Comparison of ENCODE assay signal across 8 mouse cellular contexts in the genomic region with DNA sequence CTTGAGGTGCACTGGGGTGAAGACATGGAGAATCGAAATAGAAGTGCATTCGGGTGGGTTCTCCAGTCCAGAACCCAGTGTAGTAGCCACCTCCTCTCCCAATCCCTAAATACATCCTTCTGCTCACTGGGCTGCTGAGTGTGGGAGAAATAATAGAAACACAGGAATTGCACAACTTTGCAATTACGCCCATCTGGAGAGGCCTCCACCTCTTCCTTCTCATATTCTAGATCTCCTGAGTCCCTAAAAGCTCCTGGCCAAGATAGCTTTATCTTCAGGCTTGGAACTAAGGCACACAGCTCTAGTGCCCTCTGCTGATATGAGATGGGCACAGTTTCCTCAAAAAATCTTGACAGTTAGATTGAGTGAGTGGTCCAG. TPM values are rescaled to one million over a fixed set of nuclear protein-coding genes. Genes with fewer than 3 reads are reported as not detected.
A peak's percentile ranks its signal among the peaks of the same experiment; 100 is the strongest.
DNase-seq lines count a peak whose midpoint lies in the region; ATAC-seq and TF ChIP-seq lines count a peak whose summit lies in the region.

No protein-coding gene starts in this region.

- peak; percentile 45 for DNase-seq in layer of hippocampus, adult 11-12 months (ENCODE audit: low spot score)
- no peak for DNase-seq in layer of hippocampus, adult 9-11 months
- DNase-seq in embryonic facial prominence, embryonic 10.5 days (ENCODE audit: low spot score) = peak; percentile 39
- DNase-seq in hindbrain, embryonic 10.5 days (ENCODE audit: low spot score) = peak; percentile 38
- no peak for DNase-seq in stomach, postnatal 0 days (ENCODE audit: low spot score)
- no peak for DNase-seq in left cerebral cortex, postnatal 25 days (ENCODE audit: low spot score in 2 of 2)
- DNase-seq in gastrocnemius, postnatal 4 days (ENCODE audit: low spot score in 2 of 2) = no peak

- 51% methylated on average over 3 of the region's 3 CpGs for WGBS in embryonic facial prominence, embryonic 10.5 days
- WGBS in hindbrain, embryonic 10.5 days = 55% methylated on average over 3 of the region's 3 CpGs
- WGBS in lung, embryonic 15.5 days = 32% methylated on average over 3 of the region's 3 CpGs
- 34% methylated on average over 3 of the region's 3 CpGs for WGBS in stomach, postnatal 0 days

- H3K4me3 ChIP-seq in embryonic facial prominence, embryonic 10.5 days = peak overlapping the region; percentile 85
- H3K4me3 ChIP-seq in hindbrain, embryonic 10.5 days = no peak overlapping the region
- peak overlapping the region; percentile 75; the same call in 1 of the 2 replicates for H3K4me3 ChIP-seq in lung, embryonic 15.5 days
- no peak overlapping the region for H3K4me3 ChIP-seq in stomach, postnatal 0 days (ENCODE audit: low read depth, low read length)

- H3K36me3 ChIP-seq in embryonic facial prominence, embryonic 10.5 days (replicated peaks) = peaks cover 7% of the 10 kb centered on the region; the same call in 1 of the 2 replicates
- no peaks in the 10 kb centered on the region for H3K36me3 ChIP-seq in hindbrain, embryonic 10.5 days
- H3K36me3 ChIP-seq in lung, embryonic 15.5 days = no peaks in the 10 kb centered on the region
- no peaks in the 10 kb centered on the region for H3K36me3 ChIP-seq in stomach, postnatal 0 days (ENCODE audit: control insufficient read depth, insufficient read depth, low read length)

- H3K27me3 ChIP-seq in embryonic facial prominence, embryonic 10.5 days (replicated peaks; ENCODE audit: low read depth, poor library complexity, severe bottlenecking) = no peaks in the 10 kb centered on the region
- no peaks in the 10 kb centered on the region for H3K27me3 ChIP-seq in hindbrain, embryonic 10.5 days (ENCODE audit: insufficient read depth, poor library complexity, severe bottlenecking)
- no peaks in the 10 kb centered on the region for H3K27me3 ChIP-seq in lung, embryonic 15.5 days
- no peaks in the 10 kb centered on the region for H3K27me3 ChIP-seq in stomach, postnatal 0 days (ENCODE audit: control insufficient read depth, insufficient read depth, low read length)

- peaks cover 40% of the 10 kb centered on the region for H3K4me1 ChIP-seq in embryonic facial prominence, embryonic 10.5 days
- H3K4me1 ChIP-seq in hindbrain, embryonic 10.5 days (replicated peaks) = peaks cover 46% of the 10 kb centered on the region
- peaks cover 37% of the 10 kb centered on the region for H3K4me1 ChIP-seq in lung, embryonic 15.5 days
- 0 out of 2 replicates have a peak, but pooled peaks cover 3% of the 10 kb centered on the region for H3K4me1 ChIP-seq in stomach, postnatal 0 days (replicated peaks; ENCODE audit: control insufficient read depth, insufficient read depth)

- no peak overlapping the region for H3K9ac ChIP-seq in lung, embryonic 15.5 days
- H3K9ac ChIP-seq in stomach, postnatal 0 days (ENCODE audit: low read length) = 0 out of 2 replicates have a peak overlapping the region, but pooled peaks have one; percentile 79

- no peak for ATAC-seq in lung, embryonic 15.5 days (ENCODE audit: borderline replicate concordance, extremely low read depth, low FRiP score, low TSS enrichment)
- peak; percentile 43; the same call in 1 of the 2 replicates for ATAC-seq in stomach, postnatal 0 days (ENCODE audit: low FRiP score, low TSS enrichment)

- TF ChIP-seq CTCF in stomach, postnatal 0 days (IDR thresholded peaks at IDR 0.05; ENCODE audit: low read depth) = peak; percentile 90

- intact Hi-C loops in left cerebral cortex, postnatal 25 days (cut with DNase I) = loop anchor here (1.0 to 2.0 kb wide), 2 partner anchors 85 to 143 kb away; no protein-coding TSS in a partner anchor

- H3K27ac ChIP-seq in embryonic facial prominence, embryonic 10.5 days (replicated peaks) = peak overlapping the region; percentile 97
- H3K27ac ChIP-seq in hindbrain, embryonic 10.5 days = peak overlapping the region; percentile 95
- H3K27ac ChIP-seq in lung, embryonic 15.5 days = peak overlapping the region; percentile 91
- peak overlapping the region; percentile 88 for H3K27ac ChIP-seq in stomach, postnatal 0 days (replicated peaks)

- TF ChIP-seq EP300 in stomach, postnatal 0 days (optimal IDR thresholded peaks at IDR 0.05) = no peak

- no peaks in the 10 kb centered on the region for H3K9me3 ChIP-seq in embryonic facial prominence, embryonic 10.5 days
- H3K9me3 ChIP-seq in hindbrain, embryonic 10.5 days = no peaks in the 10 kb centered on the region
- H3K9me3 ChIP-seq in lung, embryonic 15.5 days = no peaks in the 10 kb centered on the region
- H3K9me3 ChIP-seq in stomach, postnatal 0 days (ENCODE audit: control insufficient read depth, low read length) = no peaks in the 10 kb centered on the region

- peak overlapping the region; percentile 85 for H3K4me2 ChIP-seq in lung, embryonic 15.5 days
- peak overlapping the region; percentile 73 for H3K4me2 ChIP-seq in stomach, postnatal 0 days (replicated peaks; ENCODE audit: low read depth)

RNA-seq across cellular contexts. Expression of a gene that starts 0.9 kb away (rescaled TPM):
- polyA plus RNA-seq in embryonic facial prominence, embryonic 10.5 days (2016; fragmentation: Nextera tagmentation; extraction: Ambion mirVana) = 17.4 and 18.4 TPM in 2 replicates
- 11.7 and 13.0 TPM in 2 replicates for polyA plus RNA-seq in hindbrain, embryonic 10.5 days (2016; fragmentation: Nextera tagmentation; extraction: Ambion mirVana)
- polyA plus RNA-seq in lung, embryonic 15.5 days (2015; fragmentation: Nextera tagmentation; extraction: Ambion mirVana) = 20.7 and 23.0 TPM in 2 replicates
- 4.1 and 4.5 TPM in 2 replicates for polyA plus RNA-seq in stomach, postnatal 0 days (2015; fragmentation: Nextera tagmentation; extraction: Ambion mirVana)
- 1 to 10 TPM; 3.8 to 4.3 TPM for total RNA-seq in left cerebral cortex, postnatal 25 days (2021)
- 10 to 100 TPM; 29.1 to 30.5 TPM for total RNA-seq in gastrocnemius, postnatal 4 days (2021)

Comparison
In these comparisons a context has a peak if more than half of its experiments do, and no peak if none do; other contexts are left out.
1. DNase-seq: peak in layer of hippocampus, adult 11-12 months (single experiment), embryonic facial prominence, embryonic 10.5 days (single experiment) and hindbrain, embryonic 10.5 days (single experiment); none in layer of hippocampus, adult 9-11 months (single experiment), stomach, postnatal 0 days (single experiment), left cerebral cortex, postnatal 25 days (0 of 2) and gastrocnemius, postnatal 4 days (0 of 2).
2. H3K4me3 ChIP-seq: peak in embryonic facial prominence, embryonic 10.5 days (single experiment) and lung, embryonic 15.5 days (single experiment); none in hindbrain, embryonic 10.5 days (single experiment) and stomach, postnatal 0 days (single experiment).
3. Peak in every context shown above with its lines, with median percentiles within 50 percentile points of each other: H3K27ac ChIP-seq.